Mouse (Mus musculus): ENCODE data around the gene Vapb. TPM values are rescaled to one million over a fixed set of nuclear protein-coding genes. Genes with fewer than 3 reads are reported as not detected.

Gene Vapb
- polyA plus RNA-seq, 1 experiment from 2014 or later, result 251 TPM

- no peak overlapping the region for H3K27ac ChIP-seq
- H3K79me2 ChIP-seq (ENCODE audit: inconsistent target), result no peaks in the 10 kb centered on the region
- no peak overlapping the region for H3K4me3 ChIP-seq (ENCODE audit: inconsistent target)
- 65% methylated on average over 8 of the region's 8 CpGs for WGBS (ENCODE audit: missing documents)
- H3K36me3 ChIP-seq (ENCODE audit: inconsistent target), result no peaks in the 10 kb centered on the region
These were observed 74.5 kb downstream of the Vapb start for GRCm38 (mm10) chr2:173811850-173812249.

- Histone ChIP-seq H3K79me2 (ENCODE audit: inconsistent target) (no peaks in the 10 kb centered on the region), H3K27ac (no peak overlapping the region), H3K36me3 (ENCODE audit: inconsistent target) (no peaks in the 10 kb centered on the region), H3K4me3 (ENCODE audit: inconsistent target) (no peak overlapping the region)
- WGBS (ENCODE audit: missing documents), result 76% methylated on average over 5 of the region's 5 CpGs
These were observed 75.8 kb downstream of the Vapb start for GRCm38 (mm10) chr2:173813071-173813470.

GRCm38 (mm10) chr2:173826287-173826686 lies 89.0 kb downstream of the Vapb start:
- Histone ChIP-seq H3K27ac (no peak overlapping the region), H3K4me3 (ENCODE audit: inconsistent target) (no peak overlapping the region), H3K36me3 (ENCODE audit: inconsistent target) (no peaks in the 10 kb centered on the region), H3K79me2 (ENCODE audit: inconsistent target) (no peaks in the 10 kb centered on the region)
- 96% methylated on average over 3 of the region's 4 CpGs for WGBS (ENCODE audit: missing documents)

- Histone ChIP-seq H3K79me2 (ENCODE audit: inconsistent target) (no peaks in the 10 kb centered on the region), H3K27ac (no peak overlapping the region), H3K36me3 (ENCODE audit: inconsistent target) (no peaks in the 10 kb centered on the region), H3K4me3 (ENCODE audit: inconsistent target) (no peak overlapping the region)
- 93% methylated on average over 9 of the region's 9 CpGs for WGBS (ENCODE audit: missing documents)
These were observed 89.9 kb downstream of the Vapb start for GRCm38 (mm10) chr2:173827228-173827627.

GRCm38 (mm10) chr2:173828134-173828533 lies 90.8 kb downstream of the Vapb start:
- Histone ChIP-seq H3K36me3 (ENCODE audit: inconsistent target) (no peaks in the 10 kb centered on the region), H3K27ac (no peak overlapping the region), H3K4me3 (ENCODE audit: inconsistent target) (no peak overlapping the region), H3K79me2 (ENCODE audit: inconsistent target) (no peaks in the 10 kb centered on the region)
- WGBS (ENCODE audit: missing documents), result 85% methylated on average over 6 of the region's 6 CpGs

GRCm38 (mm10) chr2:173832828-173833492 lies 95.6 kb downstream of the Vapb start:
- no peak overlapping the region for H3K27ac ChIP-seq
- WGBS (ENCODE audit: missing documents), result 64% methylated on average over 7 of the region's 7 CpGs
- no peaks in the 10 kb centered on the region for H3K79me2 ChIP-seq (ENCODE audit: inconsistent target)
- H3K36me3 ChIP-seq (ENCODE audit: inconsistent target), result no peaks in the 10 kb centered on the region
- no peak overlapping the region for H3K4me3 ChIP-seq (ENCODE audit: inconsistent target)

Other genes with a start within 250 kb of the Vapb start
- not detected in 3 replicates for gene 1700021F07Rik, start 214.9 kb upstream of the Vapb start, polyA plus RNA-seq (2018)
- not detected in 3 replicates for gene Ankrd60, start 159.1 kb upstream of the Vapb start, polyA plus RNA-seq (2018)
- gene Rab22a, start 77.8 kb upstream of the Vapb start, polyA plus RNA-seq (2018), result 22.0 to 27.2 TPM (median 26.8 TPM) in 3 replicates
- not detected in 3 replicates for gene 1700010B08Rik, start 18.1 kb upstream of the Vapb start, polyA plus RNA-seq (2018)

All from macrophage (primary cell).